Mouse (Mus musculus) frontal cortex, postnatal 36 days (tissue): ENCODE results near the gene Dop1a.

Experiments used
- DNase-seq, 2 experiments: peaks; one replicate each; pipeline ENCODE4 v3.0.0; 2022; ENCODE audit warnings: low spot score in 2 of 2

Gene Dop1a

GRCm38 (mm10) chr9:86466990-86467870 lies at the start of gene Dop1a:
Gene Dop1a (plus strand): TSS chr9:86467154.
- peak; percentile 89 to 90 for DNase-seq

- no peak for DNase-seq
Measured at GRCm38 (mm10) chr9:86417971-86418370, 49.0 kb upstream of the Dop1a start.

GRCm38 (mm10) chr9:86419366-86419765 lies 47.6 kb upstream of the Dop1a start:
- peak; percentile 11 to 73 for DNase-seq

GRCm38 (mm10) chr9:86423331-86423730 lies 43.6 kb upstream of the Dop1a start:
- DNase-seq: no peak

- DNase-seq: no peak
Measured at GRCm38 (mm10) chr9:86435510-86435909, 31.4 kb upstream of the Dop1a start.

- DNase-seq: no peak
Measured at GRCm38 (mm10) chr9:86436608-86437007, 30.3 kb upstream of the Dop1a start.

GRCm38 (mm10) chr9:86438337-86439009 lies 28.5 kb upstream of the Dop1a start:
- DNase-seq: no peak

- DNase-seq: no peak
Measured at GRCm38 (mm10) chr9:86442248-86442647, 24.7 kb upstream of the Dop1a start.

GRCm38 (mm10) chr9:86446847-86447246 lies 20.1 kb upstream of the Dop1a start:
- no peak for DNase-seq

GRCm38 (mm10) chr9:86447431-86447830 lies 19.5 kb upstream of the Dop1a start:
- no peak for DNase-seq

GRCm38 (mm10) chr9:86449581-86449980 lies 17.4 kb upstream of the Dop1a start:
- peak; percentile 79 to 86 for DNase-seq

GRCm38 (mm10) chr9:86451094-86451493 lies 15.9 kb upstream of the Dop1a start:
- peak in 1 of 2 experiments; percentile 44 for DNase-seq

- peak; percentile 71 to 73 for DNase-seq
Measured at GRCm38 (mm10) chr9:86451617-86452016, 15.3 kb upstream of the Dop1a start.

GRCm38 (mm10) chr9:86453626-86454025 lies 13.3 kb upstream of the Dop1a start:
- DNase-seq: no peak

GRCm38 (mm10) chr9:86464151-86465105 lies 2.5 kb upstream of the Dop1a start, which contains the start of gene Ube2cbp:
Gene Ube2cbp (minus strand): TSS chr9:86464950.
- peak; percentile 88 to 91 for DNase-seq

GRCm38 (mm10) chr9:86475956-86476355 lies 9.0 kb downstream of the Dop1a start:
- no peak for DNase-seq

GRCm38 (mm10) chr9:86476763-86477162 lies 9.8 kb downstream of the Dop1a start:
- no peak for DNase-seq

- no peak for DNase-seq
Measured at GRCm38 (mm10) chr9:86478414-86479093, 11.6 kb downstream of the Dop1a start.

- no peak for DNase-seq
Measured at GRCm38 (mm10) chr9:86482236-86482635, 15.3 kb downstream of the Dop1a start.

GRCm38 (mm10) chr9:86491740-86492139 lies 24.8 kb downstream of the Dop1a start:
- DNase-seq: no peak

GRCm38 (mm10) chr9:86496261-86496660 lies 29.3 kb downstream of the Dop1a start:
- DNase-seq: no peak
